Mouse (Mus musculus) megakaryocyte, embryonic 14.5 days (primary cell): ENCODE data around the gene Isoc2a.

Experiments used
- FLI1 ChIP-seq: IDR thresholded peaks from 2 replicates; pipeline ENCODE4 v1.6.1; 2012; ENCODE audit warnings: low read length, inconsistent platforms, mixed read lengths
- GATA1 ChIP-seq: IDR thresholded peaks from 3 replicates; pipeline ENCODE4 v1.6.1; 2012; ENCODE audit warnings: mixed read lengths, low read length, inconsistent platforms, borderline replicate concordance

- TF ChIP-seq FLI1 (no peak), GATA1 (no peak)
These were observed 38.9 kb downstream of the Isoc2a start for GRCm38 (mm10) chr7:4915669-4916416.
